Mouse (Mus musculus) adrenal gland, adult (tissue): ENCODE measurements around the gene Stradb.

Experiments
- DNase-seq, 2 experiments: peaks; one replicate each; pipeline ENCODE4 v3.0.0; 2022 to 2023; ENCODE audit warnings: low spot score in 1 of 2; ENCODE audit not compliant: inconsistent age in 2 of 2

Gene Stradb

GRCm38 (mm10) chr1:58958789-58959526 lies 14.4 kb upstream of the Stradb start:
- peak in 1 of 2 experiments; percentile 35 for DNase-seq

DNA sequence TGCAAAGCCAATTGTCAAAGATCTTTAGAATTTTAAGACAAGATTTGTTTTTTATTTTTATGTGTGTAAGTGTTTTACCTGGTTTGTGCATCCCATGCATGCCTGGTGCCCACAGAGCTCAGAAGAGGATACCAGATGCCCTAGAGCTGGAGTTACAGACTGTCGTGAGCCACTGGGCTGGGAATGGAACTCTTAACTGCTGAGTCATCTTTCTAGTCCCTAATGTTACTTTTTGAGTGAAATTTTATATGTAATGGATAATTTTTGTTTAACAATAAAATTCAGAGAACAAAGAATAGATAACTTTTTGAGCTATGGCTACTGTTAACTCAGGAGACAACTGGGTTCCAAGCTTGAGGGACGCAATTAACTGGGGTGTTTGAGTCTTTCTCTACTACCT lies 13.6 kb upstream of the Stradb start:
- peak in 1 of 2 experiments; percentile 14 for DNase-seq

DNA sequence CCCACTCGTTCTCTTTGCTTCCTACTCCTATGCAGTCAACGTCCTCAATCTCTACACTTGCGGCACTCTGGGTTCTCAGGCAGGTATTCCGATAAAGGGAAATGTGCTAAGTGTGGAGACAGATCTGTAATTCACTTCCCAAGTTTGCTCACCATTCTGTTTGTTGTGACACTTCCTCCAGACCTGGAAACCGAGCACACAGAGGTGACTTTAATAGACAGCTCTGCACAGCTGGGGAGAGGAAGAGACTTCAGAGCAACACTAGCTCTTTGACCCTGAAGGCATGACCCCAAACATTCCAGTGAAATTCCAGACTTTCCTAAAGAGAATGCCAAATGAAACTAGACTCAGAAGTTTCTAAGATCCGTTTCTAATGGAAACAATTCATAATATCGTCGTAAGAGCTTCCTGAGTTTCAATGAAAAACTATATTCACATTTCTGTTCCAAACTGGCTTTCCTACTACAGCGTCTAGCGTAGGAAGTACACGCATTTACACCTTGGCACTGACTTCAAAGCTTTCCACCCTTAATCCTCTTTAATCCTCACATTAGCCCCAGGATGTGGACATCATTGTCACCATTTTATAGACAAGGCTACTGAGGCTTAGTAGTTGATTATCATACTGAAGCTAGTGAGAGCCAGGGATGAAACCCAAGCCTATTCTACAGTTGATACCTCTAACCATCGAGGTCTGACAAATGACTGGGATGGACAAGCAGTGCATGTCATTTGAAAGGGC lies 12.0 kb upstream of the Stradb start:
- peak in 1 of 2 experiments; percentile 75 for DNase-seq

DNA sequence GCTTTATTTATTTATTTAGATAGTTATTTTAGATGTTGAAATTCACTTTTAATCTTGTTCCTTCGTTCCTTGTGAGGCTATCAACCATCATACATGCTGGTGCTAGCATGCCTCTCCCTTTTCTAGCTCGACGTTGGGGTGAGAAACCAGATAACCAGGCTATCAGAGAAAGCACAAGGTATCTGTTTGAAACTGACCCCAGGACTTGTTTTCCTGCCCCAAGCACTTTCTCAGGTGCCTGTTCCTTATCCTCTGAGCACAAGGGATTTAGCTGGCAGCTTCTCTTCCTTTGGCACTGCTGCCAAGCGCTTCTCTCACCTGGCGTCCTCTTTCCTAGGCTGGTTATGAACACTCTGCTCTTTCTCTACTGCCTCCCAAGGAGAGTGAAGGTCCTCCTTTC lies 10.9 kb upstream of the Stradb start:
- DNase-seq, result no peak

- no peak for DNase-seq
Observed at GRCm38 (mm10) chr1:58962865-58963264, 10.5 kb upstream of the Stradb start.

DNA sequence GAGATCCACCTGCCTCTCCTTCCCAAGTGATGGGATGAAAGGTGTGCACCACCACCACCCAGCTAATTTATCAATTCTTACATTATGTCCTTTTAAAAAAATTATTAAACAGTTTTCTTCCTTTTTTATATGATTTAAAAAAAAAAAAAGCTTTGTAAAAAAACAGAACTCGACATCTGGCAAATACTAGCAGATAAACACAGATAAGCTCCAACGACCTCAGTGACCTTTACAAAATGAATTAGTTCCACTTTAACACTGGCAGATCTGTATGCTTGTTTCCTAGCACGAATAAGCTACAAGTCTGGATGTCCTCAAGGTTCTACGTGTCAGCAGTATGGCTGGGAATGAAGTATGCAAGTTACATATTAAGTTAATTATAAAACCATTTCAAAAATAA lies 5.8 kb upstream of the Stradb start:
- DNase-seq, result no peak

- DNase-seq, result peak in 1 of 2 experiments; percentile 60
Observed at GRCm38 (mm10) chr1:58970054-58970453, 3.3 kb upstream of the Stradb start.

DNA sequence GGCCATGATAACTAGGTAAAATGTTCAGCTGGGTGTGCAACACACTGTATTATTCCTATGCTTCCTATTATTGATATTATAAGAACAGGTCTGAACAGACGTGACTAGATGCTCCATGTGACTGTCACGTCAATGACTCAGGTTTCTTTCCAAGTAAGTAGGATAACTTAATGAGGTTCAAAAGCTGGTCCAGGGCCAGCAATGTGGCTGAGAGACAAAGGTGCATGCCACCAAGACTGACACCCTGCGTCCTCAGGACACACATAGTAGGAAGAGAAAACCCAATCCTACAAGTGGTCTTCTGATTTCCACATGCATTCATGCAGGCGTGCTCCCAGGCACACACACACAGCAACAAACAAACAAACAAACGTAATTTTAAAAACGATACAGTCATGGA lies 2.2 kb upstream of the Stradb start:
- DNase-seq, result peak in 1 of 2 experiments; percentile 38

DNA sequence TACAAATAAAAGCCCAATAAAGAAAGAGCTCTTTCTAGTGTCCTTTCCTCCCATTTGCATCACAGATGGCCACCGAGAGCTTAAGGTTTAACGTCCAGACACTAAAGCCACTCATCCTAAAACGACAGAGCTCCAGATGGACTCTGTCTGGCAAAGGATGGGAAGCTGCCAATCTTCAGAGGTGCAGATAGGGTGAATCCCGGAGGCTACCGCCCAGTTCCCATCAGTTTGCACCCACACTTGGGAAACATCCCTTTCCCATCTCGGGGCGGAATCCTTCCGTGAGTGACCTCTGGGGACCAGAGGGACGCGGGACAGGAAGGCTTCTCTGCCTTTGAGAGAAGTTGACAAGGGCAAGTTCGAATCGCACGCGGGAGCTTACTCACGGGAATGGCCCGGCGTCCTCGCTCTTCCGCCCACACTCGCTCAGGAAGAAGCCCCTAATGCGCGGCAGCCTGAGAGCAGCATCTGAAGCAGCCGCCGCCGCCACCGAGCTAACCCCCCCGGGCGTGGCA lies 414 bp upstream of the Stradb start:
- DNase-seq, result no peak

GRCm38 (mm10) chr1:58982276-58982675 lies 9.0 kb downstream of the Stradb start:
- DNase-seq, result peak in 1 of 2 experiments; percentile 20

DNA sequence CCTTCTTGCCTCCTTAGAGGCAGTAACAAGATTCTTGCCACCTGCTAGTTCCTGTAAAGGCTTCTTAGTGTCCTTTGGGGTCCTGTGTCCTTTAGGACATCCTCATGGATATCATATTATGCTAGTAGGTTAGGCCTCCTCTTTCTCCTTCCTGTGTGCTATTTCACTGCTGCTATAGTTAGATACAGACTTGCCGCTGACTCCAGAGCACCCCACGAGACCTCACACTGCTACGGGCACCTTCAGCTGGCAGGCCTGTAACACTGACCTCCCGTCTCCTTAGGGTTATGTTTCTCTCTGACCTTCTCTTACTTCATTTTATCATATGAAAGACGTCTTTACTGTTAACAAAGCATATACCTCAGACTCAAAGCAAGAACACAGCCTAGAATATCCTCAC lies 11.3 kb downstream of the Stradb start:
- no peak for DNase-seq

GRCm38 (mm10) chr1:58993144-58993543 lies 19.8 kb downstream of the Stradb start:
- no peak for DNase-seq

DNA sequence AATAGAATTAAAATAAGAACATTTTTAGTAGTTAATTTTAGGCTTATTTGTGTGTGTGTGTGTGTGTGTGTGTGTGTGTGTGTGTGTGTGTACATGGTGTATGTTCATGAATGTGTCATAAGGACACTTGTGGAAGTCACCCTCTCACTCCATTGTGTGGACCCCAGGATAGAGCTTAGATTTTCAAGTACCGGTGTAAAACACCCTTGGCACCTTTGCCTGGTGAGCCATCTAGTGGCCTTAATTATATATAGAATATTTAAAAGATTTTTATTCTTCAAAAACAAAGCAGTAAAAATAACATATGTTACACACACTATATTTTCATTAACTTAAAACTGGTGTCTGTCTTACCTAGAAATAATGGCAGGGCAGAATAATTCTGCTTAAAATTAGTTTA lies 20.4 kb downstream of the Stradb start:
- peak in 1 of 2 experiments; percentile 23 for DNase-seq

DNA sequence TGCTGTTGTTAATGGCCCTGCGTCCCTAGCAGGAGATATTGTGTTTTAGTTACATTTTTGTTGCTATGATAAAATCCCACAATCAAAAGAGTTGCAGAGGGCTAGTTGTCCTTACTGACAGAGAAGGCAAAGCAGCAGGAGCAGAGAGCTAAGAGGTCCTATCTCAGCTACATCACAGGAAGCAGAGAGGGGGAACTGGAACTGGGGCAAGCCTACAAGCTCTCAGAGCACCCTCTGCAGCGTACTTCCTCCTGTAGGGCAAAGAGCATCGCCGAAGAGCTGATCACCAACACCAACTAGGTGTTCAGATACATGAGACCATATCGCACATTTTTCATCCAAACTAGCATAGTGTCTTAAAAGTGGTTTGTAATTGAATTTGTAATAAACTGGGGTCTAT lies 22.0 kb downstream of the Stradb start:
- no peak for DNase-seq

DNA sequence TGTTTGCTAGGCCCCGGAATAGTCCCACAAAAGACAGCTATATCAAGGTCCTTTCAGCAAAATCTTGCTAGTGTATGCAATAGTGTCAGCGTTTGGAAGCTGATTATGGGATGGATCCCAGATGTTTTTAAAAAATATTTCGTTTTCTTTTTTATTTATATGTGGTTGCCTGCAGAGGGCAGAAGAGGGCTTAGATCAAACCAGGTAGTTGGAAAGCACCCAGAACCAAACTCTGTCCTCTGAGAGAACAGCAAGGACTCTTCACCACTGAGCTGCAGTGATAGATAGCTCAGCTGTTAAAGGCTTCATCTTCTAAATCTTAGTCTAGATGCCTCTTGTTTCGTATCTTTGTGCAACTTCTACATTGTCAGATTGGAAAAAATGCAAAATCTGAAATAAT lies 35.9 kb downstream of the Stradb start:
- DNase-seq, result peak; percentile 26 to 73

DNA sequence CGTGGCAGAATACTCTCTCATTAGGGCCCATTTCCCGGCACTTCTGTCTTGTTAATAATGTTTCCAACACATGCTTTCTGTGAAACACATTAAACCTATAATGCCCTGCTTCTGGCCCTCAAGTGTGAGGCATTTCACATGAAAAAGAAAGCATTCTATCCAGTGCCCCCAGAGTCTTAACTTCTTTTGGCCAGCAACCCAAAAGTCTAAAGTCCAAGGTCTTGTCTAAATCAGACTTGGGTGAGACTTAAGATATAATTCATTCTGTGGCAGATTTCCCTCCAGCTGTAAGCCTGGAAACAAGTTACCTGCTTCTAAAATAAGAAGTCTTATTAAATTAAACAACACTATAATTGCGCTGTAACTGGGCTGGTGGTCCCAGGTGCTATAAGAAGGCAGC lies 48.2 kb downstream of the Stradb start:
- peak in 1 of 2 experiments; percentile 48 for DNase-seq

DNA sequence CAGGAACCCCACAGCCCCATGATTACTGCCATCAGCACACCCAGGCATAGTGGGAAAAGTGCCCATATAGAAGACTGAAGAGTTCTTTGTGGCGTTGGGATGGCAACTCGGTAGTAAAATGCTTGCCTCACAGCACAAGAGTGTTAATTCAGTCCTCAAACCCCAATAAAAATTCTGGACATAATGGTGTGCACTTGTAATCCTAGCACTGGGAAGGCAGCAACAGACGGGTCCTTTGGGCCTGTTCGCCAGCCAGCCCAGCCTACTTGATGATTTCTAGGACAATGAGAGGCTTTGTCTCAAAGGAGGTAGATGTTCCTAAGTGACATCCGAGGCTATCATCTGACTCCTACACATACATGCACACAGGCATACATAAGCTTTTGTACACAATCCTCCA lies 64.4 kb downstream of the Stradb start:
- no peak for DNase-seq
